Comparison of ENCODE assay signal across 8 mouse cellular contexts in the genomic region with DNA sequence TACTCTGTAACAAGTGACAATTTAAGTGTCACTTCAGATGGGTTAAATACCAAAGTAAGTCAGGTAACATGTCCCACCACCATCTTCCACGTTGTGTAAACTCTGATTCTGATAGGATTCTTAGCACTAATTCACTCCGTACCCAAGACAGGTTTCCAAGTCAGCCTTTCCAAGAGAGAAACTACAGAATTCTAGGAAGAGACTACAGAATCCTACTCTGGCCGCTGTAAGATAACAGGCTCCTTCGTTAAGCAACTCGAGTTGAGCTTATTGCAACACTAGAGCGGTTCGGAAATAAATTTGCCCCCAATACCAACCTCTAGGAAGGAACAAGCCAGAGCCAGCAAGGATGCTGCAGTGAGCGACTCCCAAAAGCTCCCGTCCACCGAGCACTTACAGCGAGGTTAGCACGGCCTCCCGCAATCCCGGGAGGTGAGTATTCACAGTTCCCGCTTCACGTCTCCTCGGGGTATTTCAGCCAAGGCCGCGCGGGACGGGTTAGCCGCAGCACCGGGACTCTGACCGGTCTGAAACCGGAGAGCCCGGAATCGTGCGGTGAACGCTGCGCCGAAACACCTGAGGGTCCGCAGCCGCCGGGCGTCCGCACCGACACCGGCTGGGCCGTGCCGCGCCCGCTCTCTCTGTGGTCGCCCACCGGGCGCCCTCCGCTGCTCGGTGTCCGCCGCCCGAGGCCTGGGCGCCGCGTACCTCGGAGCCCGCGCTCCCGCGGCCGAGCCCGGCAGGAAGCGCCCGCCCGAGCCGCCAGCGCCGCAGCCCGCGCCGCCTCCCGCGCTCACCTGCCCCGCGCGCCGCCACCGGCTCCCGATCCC. TPM values are rescaled to one million over a fixed set of nuclear protein-coding genes. Genes with fewer than 3 reads are reported as not detected.
DNase-seq lines count a peak whose midpoint lies in the region; ATAC-seq and TF ChIP-seq lines count a peak whose summit lies in the region.

No protein-coding gene starts in this region.

- no peaks in the 10 kb centered on the region for H3K36me3 ChIP-seq in embryonic facial prominence, embryonic 15.5 days
- H3K36me3 ChIP-seq in hindbrain, embryonic 10.5 days: no peaks in the 10 kb centered on the region
- H3K36me3 ChIP-seq in limb, embryonic 15.5 days: no peaks in the 10 kb centered on the region
- H3K36me3 ChIP-seq in midbrain, postnatal 0 days (ENCODE audit: insufficient read depth, low read length): no peaks in the 10 kb centered on the region

- peak overlapping the region; percentile 54 for H3K9ac ChIP-seq in embryonic facial prominence, embryonic 15.5 days
- peak overlapping the region; percentile 57 for H3K9ac ChIP-seq in limb, embryonic 15.5 days
- peak overlapping the region; percentile 88 for H3K9ac ChIP-seq in midbrain, postnatal 0 days (replicated peaks; ENCODE audit: low read length, poor library complexity, severe bottlenecking)

- peak; percentile 18 for ATAC-seq in Patski
- ATAC-seq in embryonic facial prominence, embryonic 15.5 days (ENCODE audit: insufficient number of reproducible peaks, low FRiP score, low TSS enrichment, low read depth): peak; percentile 70
- peak; percentile 37 for ATAC-seq in limb, embryonic 15.5 days (ENCODE audit: insufficient number of reproducible peaks, low FRiP score, low TSS enrichment, low read depth)
- peak; percentile 75 for ATAC-seq in midbrain, postnatal 0 days (ENCODE audit: low FRiP score)

- H3K4me2 ChIP-seq in embryonic facial prominence, embryonic 15.5 days (replicated peaks): peak overlapping the region; percentile 77
- H3K4me2 ChIP-seq in limb, embryonic 15.5 days: peak overlapping the region; percentile 75
- H3K4me2 ChIP-seq in midbrain, postnatal 0 days (ENCODE audit: low read depth, low read length, poor library complexity, severe bottlenecking): peak overlapping the region; percentile 59

- no peaks in the 10 kb centered on the region for H3K27me3 ChIP-seq in Patski
- peaks cover 10% of the 10 kb centered on the region for H3K27me3 ChIP-seq in embryonic facial prominence, embryonic 15.5 days
- peaks cover 26% of the 10 kb centered on the region for H3K27me3 ChIP-seq in hindbrain, embryonic 10.5 days (ENCODE audit: insufficient read depth, poor library complexity, severe bottlenecking)
- H3K27me3 ChIP-seq in limb, embryonic 15.5 days: peaks cover 17% of the 10 kb centered on the region
- no peaks in the 10 kb centered on the region for H3K27me3 ChIP-seq in midbrain, postnatal 0 days (ENCODE audit: insufficient read depth, low read length)

- TF ChIP-seq CTCF in Patski (IDR thresholded peaks at IDR 0.05): no peak
- no peak for TF ChIP-seq CTCF in midbrain, postnatal 0 days (IDR thresholded peaks at IDR 0.05)

- CTCF ChIA-PET in Patski (lab: Charles Lee): no interaction called here

- POLR2A ChIA-PET in Patski (lab: Charles Lee): interaction anchor here (1.1 kb wide), 1 partner anchor 104 kb away, joined by 4 read pairs; the partner anchor contains the start of gene Cep70

- peaks cover 4% of the 10 kb centered on the region; the same call in 1 of the 2 replicates for H3K4me1 ChIP-seq in embryonic facial prominence, embryonic 15.5 days
- peaks cover 19% of the 10 kb centered on the region for H3K4me1 ChIP-seq in hindbrain, embryonic 10.5 days (replicated peaks)
- 0 out of 2 replicates have a peak, but pooled peaks cover 3% of the 10 kb centered on the region for H3K4me1 ChIP-seq in limb, embryonic 15.5 days
- peaks cover 12% of the 10 kb centered on the region for H3K4me1 ChIP-seq in midbrain, postnatal 0 days (ENCODE audit: insufficient read depth, low read length)

- DNase-seq in lung, adult 18-20 months: peak; percentile 26
- no peak for DNase-seq in lung, postnatal 25 days (ENCODE audit: low spot score)
- no peak for DNase-seq in Patski (ENCODE audit: low read depth, low spot score)
- peak; percentile 64 for DNase-seq in hindbrain, embryonic 10.5 days (ENCODE audit: low spot score)
- DNase-seq in midbrain, postnatal 0 days (ENCODE audit: low spot score): peak; percentile 47
- DNase-seq in T-cell, adult 2 months (ENCODE audit: low spot score): no peak

- peak overlapping the region; percentile 88 for H3K4me3 ChIP-seq in embryonic facial prominence, embryonic 15.5 days (replicated peaks)
- H3K4me3 ChIP-seq in hindbrain, embryonic 10.5 days: peak overlapping the region; percentile 83
- H3K4me3 ChIP-seq in limb, embryonic 15.5 days: peak overlapping the region; percentile 92
- peak overlapping the region; percentile 85 for H3K4me3 ChIP-seq in midbrain, postnatal 0 days (ENCODE audit: low read depth, low read length)

- H3K27ac ChIP-seq in embryonic facial prominence, embryonic 15.5 days (replicated peaks): peak overlapping the region; percentile 80
- H3K27ac ChIP-seq in hindbrain, embryonic 10.5 days: peak overlapping the region; percentile 95
- H3K27ac ChIP-seq in limb, embryonic 15.5 days: peak overlapping the region; percentile 67
- H3K27ac ChIP-seq in midbrain, postnatal 0 days (ENCODE audit: low read depth, low read length): peak overlapping the region; percentile 95

- under 1% methylated on average over 71 of the region's 77 CpGs for WGBS in embryonic facial prominence, embryonic 15.5 days
- under 1% methylated on average over 77 of the region's 77 CpGs for WGBS in hindbrain, embryonic 10.5 days
- WGBS in limb, embryonic 15.5 days: under 1% methylated on average over 69 of the region's 77 CpGs
- under 1% methylated on average over 44 of the region's 77 CpGs for WGBS in midbrain, postnatal 0 days

- no peaks in the 10 kb centered on the region for H3K9me3 ChIP-seq in embryonic facial prominence, embryonic 15.5 days (replicated peaks)
- no peaks in the 10 kb centered on the region for H3K9me3 ChIP-seq in hindbrain, embryonic 10.5 days
- H3K9me3 ChIP-seq in limb, embryonic 15.5 days: no peaks in the 10 kb centered on the region
- no peaks in the 10 kb centered on the region for H3K9me3 ChIP-seq in midbrain, postnatal 0 days (ENCODE audit: low read length)

- in situ Hi-C loops in Patski (cut with MboI; ENCODE audit: low pct_unique_long_range_greater_than_20kb): no loop called here

RNA-seq across cellular contexts. Expression of gene Pik3cb, which starts 1.0 kb away (rescaled TPM):
- 24.5 TPM for polyA plus RNA-seq in Patski (2021)
- polyA plus RNA-seq in embryonic facial prominence, embryonic 15.5 days (2015; fragmentation: Nextera tagmentation; extraction: Ambion mirVana): 1.3 and 1.6 TPM in 2 replicates
- 1.6 and 2.8 TPM in 2 replicates for polyA plus RNA-seq in hindbrain, embryonic 10.5 days (2016; fragmentation: Nextera tagmentation; extraction: Ambion mirVana)
- polyA plus RNA-seq in limb, embryonic 15.5 days (2015; fragmentation: Nextera tagmentation; extraction: Ambion mirVana): 1.8 and 2.1 TPM in 2 replicates
- 5.8 and 8.4 TPM in 2 replicates for total RNA-seq in midbrain, postnatal 0 days (2014; rRNA removed)
- 3.2 and 3.8 TPM in 2 replicates for polyA plus RNA-seq in midbrain, postnatal 0 days (2015; fragmentation: Nextera tagmentation; extraction: Ambion mirVana)

Comparison
In these comparisons a context has a peak if more than half of its experiments do, and no peak if none do; other contexts are left out.
1. DNase-seq: peak in lung, adult 18-20 months (2 of 2), hindbrain, embryonic 10.5 days (single experiment) and midbrain, postnatal 0 days (single experiment); none in lung, postnatal 25 days (single experiment), Patski (single experiment) and T-cell, adult 2 months (single experiment).
2. ATAC-seq: peak in every context shown above with its lines; median percentile 75 in midbrain, postnatal 0 days; 70 in embryonic facial prominence, embryonic 15.5 days; 37 in limb, embryonic 15.5 days; 18 in Patski.
3. Peak in every context shown above with its lines, with median percentiles within 50 percentile points of each other: H3K27ac ChIP-seq, H3K4me2 ChIP-seq, H3K4me3 ChIP-seq and H3K9ac ChIP-seq.